Mouse (Mus musculus): ENCODE data around the gene Zfp873.
"Not testable (repeated sequence)": the region's sequence is repeated elsewhere in the genome, so short reads cannot be mapped to it uniquely, and the experiment has no call there.

GRCm38 (mm10) chr10:82082728-82083621, 35.1 kb downstream of the Zfp873 start, which contains the start of gene BC024063:
- not testable (repeated sequence) for TF ChIP-seq MAX (IDR thresholded peaks at IDR 0.05; ENCODE audit: low read depth); E2F4 (IDR thresholded peaks at IDR 0.05; ENCODE audit: insufficient read depth); USF1 (IDR thresholded peaks at IDR 0.05; ENCODE audit: low read depth)

Measured in myocyte (in vitro differentiated cells).